Mouse (Mus musculus) heart, embryonic 14.5 days (tissue): Measurements from ENCODE around the gene Lrp1. TPM values are rescaled to one million over a fixed set of nuclear protein-coding genes. Genes with fewer than 3 reads are reported as not detected.
A peak's percentile ranks its signal among the peaks of the same experiment; 100 is the strongest.

ENCODE experiments used
- ATAC-seq: fragments of 200-750 bp; cut with Nextera tagmentation; 2 replicates; pipeline ENCODE4 v1.8.0; 2017; ENCODE audit warnings: low read depth, moderate TSS enrichment; ENCODE audit not compliant: insufficient number of reproducible peaks, insufficient read depth, low FRiP score
- H3K27ac ChIP-seq, 2 experiments: fragments of 200-500 bp in 1 of 2; fragments of 300-500 bp in 1 of 2; sonication (generic) in 1 of 2; replicated peaks in 1 of 2; 2 replicates each; pipeline ENCODE4 v1.5.1; 2012 to 2014; ENCODE audit warnings: low read depth in 2 of 2, low read length in 2 of 2, control low read depth in 1 of 2, mild to moderate bottlenecking in 1 of 2, mixed read lengths in 1 of 2; ENCODE audit not compliant: control insufficient read depth in 1 of 2, insufficient read depth in 1 of 2
- H3K27me3 ChIP-seq: fragments of 300-500 bp; sonication (generic); 2 replicates; pipeline ENCODE4 v1.6.1; 2014; ENCODE audit warnings: mild to moderate bottlenecking, low read length, control low read depth; ENCODE audit not compliant: control insufficient read depth, insufficient read depth
- H3K36me3 ChIP-seq: fragments of 300-500 bp; sonication (generic); 2 replicates; pipeline ENCODE4 v1.6.1; 2014; ENCODE audit warnings: mild to moderate bottlenecking, control low read depth, low read length, mixed read lengths; ENCODE audit not compliant: control insufficient read depth, insufficient read depth
- H3K4me1 ChIP-seq, 2 experiments: fragments of 200-500 bp in 1 of 2; fragments of 300-500 bp in 1 of 2; sonication (generic) in 1 of 2; 2 replicates each; pipeline ENCODE4 v1.6.1; 2012 to 2014; ENCODE audit warnings: low read length in 2 of 2, control low read depth in 1 of 2, mixed read lengths in 1 of 2; ENCODE audit not compliant: control insufficient read depth in 2 of 2, insufficient read depth in 2 of 2
- H3K4me2 ChIP-seq: fragments of 300-500 bp; sonication (generic); 2 replicates; pipeline ENCODE4 v1.6.1; 2014; ENCODE audit warnings: mild to moderate bottlenecking, low read length
- H3K4me3 ChIP-seq, 2 experiments: fragments of 200-500 bp in 1 of 2; fragments of 300-500 bp in 1 of 2; sonication (generic) in 1 of 2; 2 replicates each; pipeline ENCODE4 v1.5.1; 2012 to 2014; ENCODE audit warnings: low read length in 2 of 2, mild to moderate bottlenecking in 2 of 2, control low read depth in 1 of 2, low read depth in 1 of 2, moderate library complexity in 1 of 2; ENCODE audit not compliant: control insufficient read depth in 1 of 2, insufficient read depth in 1 of 2
- H3K9ac ChIP-seq: fragments of 300-500 bp; sonication (generic); 2 replicates; pipeline ENCODE4 v1.6.1; 2014; ENCODE audit warnings: mild to moderate bottlenecking, low read length
- H3K9me3 ChIP-seq: fragments of 300-500 bp; sonication (generic); 2 replicates; pipeline ENCODE4 v1.6.1; 2016; ENCODE audit warnings: low read length, control low read depth; ENCODE audit not compliant: control insufficient read depth
- WGBS: fragments of 180-500 bp; shearing (Covaris S2); extraction: QIAGEN DNeasy Blood & Tissue Kit; methylation state at CpG from one replicate; pipeline ENCODE4 v1.1.7; 2014; 5-methylcytosine and 5-hydroxymethylcytosine counted together
- polyA plus RNA-seq: library from polyadenylated mRNA; unstranded; fragments of >200 nt; fragmentation: Nextera tagmentation; extraction: Ambion mirVana; gene quantifications from 2 replicates; pipeline ENCODE4 v1.2.1, GENCODE M21; 2014

Lrp1 gene
- polyA plus RNA-seq, 1 experiment from 2014 or later: 31.2 TPM

- no peak overlapping the region for H3K27ac ChIP-seq
- H3K4me2 ChIP-seq: no peak overlapping the region
- 2% methylated on average over 24 of the region's 25 CpGs for whole genome bisulfite sequencing
- H3K4me3 ChIP-seq: 0 out of 4 replicates have a peak overlapping the region, but pooled peaks of 1 of the 2 experiments have one; percentile 3
- peaks cover 11 to 28% of the 10 kb centered on the region in 2 experiments for H3K4me1 ChIP-seq
- H3K27me3 ChIP-seq: peaks cover 100% of the 10 kb centered on the region
- H3K9ac ChIP-seq: no peak overlapping the region
- H3K36me3 ChIP-seq: no peaks in the 10 kb centered on the region
- no peak for ATAC-seq
- H3K9me3 ChIP-seq: no peaks in the 10 kb centered on the region
Measured at GRCm38 (mm10) chr10:127530945-127531344, 90.0 kb downstream of the Lrp1 start.

DNA sequence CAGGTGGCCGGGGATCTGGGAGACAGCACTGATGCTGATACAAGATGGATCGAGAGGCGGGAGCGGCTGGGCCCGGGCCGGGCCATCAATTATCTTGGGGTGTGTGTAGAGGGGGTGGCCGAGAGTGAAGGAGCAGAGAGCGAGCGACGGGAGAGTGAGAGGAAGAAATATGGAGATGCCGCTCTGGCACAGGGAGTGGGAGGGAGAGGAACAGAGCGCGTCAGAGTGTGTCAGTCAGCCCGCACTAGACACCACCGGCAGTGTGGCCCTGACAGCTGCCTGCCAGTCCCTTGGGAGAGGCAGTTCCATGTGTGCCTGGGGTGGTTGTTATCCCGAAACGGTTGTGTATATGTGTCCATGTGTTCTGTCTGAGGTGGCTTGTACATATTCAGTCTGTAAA, 93.5 kb downstream of the Lrp1 start:
- Histone ChIP-seq H3K36me3 (no peaks in the 10 kb centered on the region), H3K27me3 (peaks cover 88% of the 10 kb centered on the region), H3K4me1 (peaks cover 3 to 14% of the 10 kb centered on the region in 2 experiments), H3K4me2 (no peak overlapping the region), H3K9me3 (no peaks in the 10 kb centered on the region), H3K27ac (no peak overlapping the region), H3K4me3 (no peak overlapping the region), H3K9ac (no peak overlapping the region)
- ATAC-seq: no peak
- 5% methylated on average over 17 of the region's 17 CpGs for WGBS

DNA sequence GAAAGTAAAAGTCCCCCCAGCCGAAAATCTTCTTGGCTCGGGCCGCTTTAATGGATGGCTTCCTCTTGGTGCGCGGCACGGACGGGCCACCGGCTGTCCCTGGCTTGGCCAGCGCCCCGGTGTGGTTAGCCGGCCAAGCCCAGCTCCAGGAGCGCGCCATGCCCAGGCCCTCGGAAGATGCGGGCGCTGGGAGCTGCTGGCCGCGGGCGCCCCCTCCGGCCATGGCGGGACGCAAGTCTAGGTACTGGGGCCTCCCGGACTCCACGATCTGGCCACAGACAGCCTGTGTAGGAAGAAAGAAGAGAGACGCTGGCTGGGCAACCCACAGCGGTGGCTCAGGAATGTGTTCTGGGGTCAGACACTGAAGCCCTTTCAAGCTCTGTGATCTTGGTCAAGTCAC, 94.3 kb downstream of the Lrp1 start:
- Histone ChIP-seq H3K27me3 (peaks cover 80% of the 10 kb centered on the region), H3K36me3 (no peaks in the 10 kb centered on the region), H3K4me1 (peaks cover 6 to 16% of the 10 kb centered on the region in 2 experiments), H3K4me2 (peak overlapping the region; percentile 61), H3K9ac (no peak overlapping the region), H3K4me3 (peak overlapping the region; percentile 30 to 34), H3K9me3 (no peaks in the 10 kb centered on the region), H3K27ac (no peak overlapping the region)
- no peak for ATAC-seq
- WGBS: under 1% methylated on average over 26 of the region's 26 CpGs

DNA sequence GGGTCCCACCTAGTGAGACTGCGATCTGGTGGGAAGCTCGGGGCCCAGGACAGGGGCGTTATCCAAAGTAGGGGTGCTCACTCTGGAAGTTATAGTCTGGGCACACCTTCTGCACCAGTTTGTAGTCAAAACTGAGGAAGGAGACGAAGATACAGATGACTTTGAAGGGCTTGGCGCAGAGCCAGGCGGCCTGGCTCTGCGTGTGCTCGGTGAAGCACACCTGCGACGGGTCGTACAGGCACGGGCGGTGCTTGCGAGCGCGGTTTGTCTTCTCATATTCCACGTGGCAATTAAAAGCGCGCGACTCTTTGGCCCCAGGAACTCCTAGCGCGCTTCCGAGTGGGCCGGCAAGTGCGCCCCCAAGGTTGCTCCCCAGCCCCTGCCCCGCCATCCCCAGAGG, 94.9 kb downstream of the Lrp1 start:
- 1% methylated on average over 26 of the region's 26 CpGs for WGBS
- no peak for ATAC-seq
- Histone ChIP-seq H3K27ac (no peak overlapping the region), H3K4me3 (peak overlapping the region in 1 of 2 experiments; percentile 34; a peak in 3 of 4 replicates), H3K27me3 (peaks cover 74% of the 10 kb centered on the region), H3K9ac (no peak overlapping the region), H3K4me1 (peaks cover 10 to 22% of the 10 kb centered on the region in 2 experiments), H3K4me2 (peak overlapping the region; percentile 61), H3K9me3 (no peaks in the 10 kb centered on the region), H3K36me3 (no peaks in the 10 kb centered on the region)

GRCm38 (mm10) chr10:127524646-127525255, 96.2 kb downstream of the Lrp1 start:
- H3K4me1 ChIP-seq: peaks cover 10 to 23% of the 10 kb centered on the region in 2 experiments
- no peak overlapping the region for H3K27ac ChIP-seq
- WGBS: 4% methylated on average over 19 of the region's 23 CpGs
- ATAC-seq: no peak
- no peak overlapping the region for H3K4me3 ChIP-seq
- H3K27me3 ChIP-seq: peaks cover 61% of the 10 kb centered on the region
- no peaks in the 10 kb centered on the region for H3K9me3 ChIP-seq
- peaks cover 12% of the 10 kb centered on the region for H3K36me3 ChIP-seq
- no peak overlapping the region for H3K4me2 ChIP-seq
- H3K9ac ChIP-seq: no peak overlapping the region

DNA sequence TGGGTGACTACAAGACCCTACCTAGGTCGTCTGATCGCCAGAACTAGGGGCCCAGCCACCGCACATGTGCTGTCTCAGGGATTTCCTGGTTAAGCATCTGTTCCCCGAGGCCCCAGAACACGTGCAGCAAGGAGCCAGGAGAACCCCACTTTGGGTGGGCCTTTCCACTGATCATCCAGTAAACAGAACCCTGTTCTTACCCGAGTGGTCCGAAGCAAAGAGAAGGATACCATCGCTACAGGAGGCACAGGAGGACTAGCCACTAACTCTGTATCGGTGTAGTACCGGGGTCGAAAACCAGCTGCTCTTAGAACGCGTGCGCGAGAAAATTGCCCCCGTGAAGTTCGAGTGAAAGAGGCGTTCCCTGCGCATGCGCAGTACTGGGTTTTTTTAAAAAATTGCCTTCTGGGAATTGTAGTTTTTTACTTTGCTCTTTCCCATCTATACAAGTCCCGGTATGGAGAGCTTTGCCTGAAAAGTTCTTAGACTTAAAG, 98.8 kb downstream of the Lrp1 start, which contains the start of gene Shmt2:
TSS of gene Shmt2 (minus strand) at position 357 of the 494 bp plus-strand sequence.
- ATAC-seq: peak; percentile 15; the same call in 1 of the 2 replicates
- Histone ChIP-seq H3K27me3 (peaks cover 35% of the 10 kb centered on the region), H3K4me2 (peak within 1 kb of the TSS; percentile 97), H3K4me3 (peak within 1 kb of the TSS; percentile 64 to 72), H3K4me1 (peaks cover 11 to 23% of the 10 kb centered on the region in 2 experiments), H3K9ac (peak within 1 kb of the TSS; percentile 83), H3K27ac (0 out of 4 replicates have a peak within 1 kb of the TSS, but pooled peaks of 1 of the 2 experiments have one; percentile 24), H3K36me3 (peaks cover 36% of the 10 kb centered on the region), H3K9me3 (no peaks in the 10 kb centered on the region)
- under 1% methylated on average over 21 of the region's 21 CpGs for WGBS

DNA sequence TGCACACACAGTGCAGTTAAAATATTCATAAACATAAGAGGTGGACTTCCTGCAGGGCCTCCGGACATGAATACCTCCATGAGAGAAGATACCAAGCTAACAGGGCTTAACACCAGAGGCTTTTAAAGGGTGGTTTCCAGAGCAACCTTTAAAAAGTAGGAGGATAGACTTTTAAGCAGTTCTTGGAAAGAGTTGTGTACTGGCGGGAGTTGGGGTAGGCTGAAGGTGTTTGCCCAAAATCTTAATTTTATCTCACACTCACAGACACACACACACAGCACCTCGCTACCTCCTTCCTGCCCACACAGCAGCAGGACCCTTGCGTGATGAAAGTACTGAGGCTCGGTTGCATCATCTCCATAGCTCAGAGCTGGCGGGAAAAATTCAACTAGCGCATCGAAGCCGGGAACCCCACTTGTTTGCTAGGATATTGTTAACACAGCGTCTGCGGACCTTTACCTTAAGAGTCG, 99.3 kb downstream of the Lrp1 start:
- peaks cover 30% of the 10 kb centered on the region for H3K27me3 ChIP-seq
- 8% methylated on average over 12 of the region's 12 CpGs for WGBS
- ATAC-seq: no peak
- H3K4me1 ChIP-seq: peaks cover 16 to 25% of the 10 kb centered on the region in 2 experiments
- no peaks in the 10 kb centered on the region for H3K9me3 ChIP-seq
- H3K36me3 ChIP-seq: peaks cover 36% of the 10 kb centered on the region
- peak overlapping the region; percentile 64 to 72 for H3K4me3 ChIP-seq
- H3K4me2 ChIP-seq: peak overlapping the region; percentile 97
- 0 out of 4 replicates have a peak overlapping the region, but pooled peaks of 1 of the 2 experiments have one; percentile 24 for H3K27ac ChIP-seq
- peak overlapping the region; percentile 83 for H3K9ac ChIP-seq
